Mouse (Mus musculus): ENCODE measurements at regions not wholly inside any gene's neighbourhood (a gene's known extent, or its start where the extent isn't known, plus 50 kb on each side); places are given as distances from the start of the nearest gene placed in this dataset.

- no peak for TF ChIP-seq POLR2A (IDR thresholded peaks at IDR 0.05; ENCODE audit: control insufficient read depth, extremely low read depth, insufficient read depth, low read length, poor library complexity)
- TF ChIP-seq CTCF (IDR thresholded peaks at IDR 0.05; ENCODE audit: borderline replicate concordance, control insufficient read depth, extremely low read depth, insufficient read depth, low read length, poor library complexity) = no peak
Observed at GRCm38 (mm10) chr7:111215586-111215985, 132.8 kb upstream of the Eif4g2 start.

All from thymus, adult 2 months (tissue).